Mouse (Mus musculus) C2C12 (cell line): Measurements from ENCODE around the gene Plekhg5. TPM values are rescaled to one million over a fixed set of nuclear protein-coding genes. Genes with fewer than 3 reads are reported as not detected.
A peak's percentile ranks its signal among the peaks of the same experiment; 100 is the strongest.

Experiments used
- H3K27me3 ChIP-seq: one replicate; pipeline ENCODE4 v1.6.1; 2011; ENCODE audit not compliant: control insufficient read depth, insufficient read depth, insufficient read length
- H3K36me3 ChIP-seq: one replicate; pipeline ENCODE4 v1.6.1; 2011; ENCODE audit not compliant: control insufficient read depth, insufficient read depth
- H3K4me3 ChIP-seq: one replicate; pipeline ENCODE4 v1.5.1; 2011; ENCODE audit warnings: mild to moderate bottlenecking, control low read depth; ENCODE audit not compliant: poor library complexity, insufficient read depth, severe bottlenecking
- H3K79me2 ChIP-seq: one replicate; pipeline ENCODE4 v1.6.1; 2011; ENCODE audit not compliant: control insufficient read depth, insufficient read depth
- H3K79me3 ChIP-seq: one replicate; pipeline ENCODE4 v1.6.1; 2011; ENCODE audit warnings: low read depth, control low read depth
- H3ac ChIP-seq: one replicate; pipeline ENCODE3; 2011; ENCODE audit warnings: low read depth; ENCODE audit not compliant: control insufficient read depth, insufficient read length
- CEBPB ChIP-seq: IDR thresholded peaks from one replicate; pipeline ENCODE4 v1.6.1; 2011; ENCODE audit warnings: low read depth, mild to moderate bottlenecking, control low read depth, moderate library complexity
- CTCF ChIP-seq: IDR thresholded peaks from one replicate; pipeline ENCODE4 v1.5.1; 2011; ENCODE audit not compliant: control insufficient read depth, insufficient read depth, insufficient read length
- FOSL1 ChIP-seq: IDR thresholded peaks from one replicate; pipeline ENCODE4 v1.8.0; 2011; ENCODE audit warnings: mild to moderate bottlenecking, low read length; ENCODE audit not compliant: poor library complexity, insufficient read depth, severe bottlenecking
- MAX ChIP-seq: IDR thresholded peaks from one replicate; pipeline ENCODE4 v1.6.1; 2011; ENCODE audit warnings: mild to moderate bottlenecking, control low read depth
- MYOD1 ChIP-seq: IDR thresholded peaks from one replicate; pipeline ENCODE4 v1.6.1; 2011; ENCODE audit warnings: low read depth; ENCODE audit not compliant: control insufficient read depth, insufficient read length
- MYOG ChIP-seq: IDR thresholded peaks from one replicate; pipeline ENCODE4 v1.6.1; 2011; ENCODE audit not compliant: control insufficient read depth, insufficient read length; ENCODE audit errors: extremely low read depth
- USF1 ChIP-seq: IDR thresholded peaks from one replicate; pipeline ENCODE4 v1.6.1; 2011; ENCODE audit warnings: low read depth, mild to moderate bottlenecking, control low read depth, moderate library complexity
- polyA plus RNA-seq: library from polyadenylated mRNA; unstranded; fragments of >200 nt; fragmentation: generic; extraction: Trizol; gene quantifications from one replicate; pipeline ENCODE4 v1.2.1, GENCODE M21; 2012; ENCODE audit warnings: missing spikeins

The Plekhg5 gene
- polyA plus RNA-seq, 1 experiment = 17.5 TPM

GRCm38 (mm10) chr4:152158585-152159284 lies 86.4 kb downstream of the Plekhg5 start, which contains the start of gene Hes2:
Gene Hes2 (plus strand): TSS chr4:152158867.
- Histone ChIP-seq H3K36me3 (no peaks in the 10 kb centered on the region), H3ac (no peak within 1 kb of the TSS), H3K4me3 (no peak within 1 kb of the TSS), H3K79me3 (no peaks in the 10 kb centered on the region), H3K27me3 (peaks cover 49% of the 10 kb centered on the region), H3K79me2 (no peaks in the 10 kb centered on the region)
- TF ChIP-seq FOSL1 (no peak), MYOD1 (no peak), USF1 (peak; percentile 38)

GRCm38 (mm10) chr4:152159285-152159678 lies 87.0 kb downstream of the Plekhg5 start:
- Histone ChIP-seq H3K27me3 (peaks cover 49% of the 10 kb centered on the region), H3K4me3 (no peak overlapping the region), H3K79me3 (no peaks in the 10 kb centered on the region), H3ac (no peak overlapping the region), H3K79me2 (no peaks in the 10 kb centered on the region), H3K36me3 (no peaks in the 10 kb centered on the region)
- TF ChIP-seq FOSL1 (no peak), MYOG (no peak), CTCF (no peak), MYOD1 (no peak), CEBPB (no peak), MAX (no peak), USF1 (no peak)

DNA sequence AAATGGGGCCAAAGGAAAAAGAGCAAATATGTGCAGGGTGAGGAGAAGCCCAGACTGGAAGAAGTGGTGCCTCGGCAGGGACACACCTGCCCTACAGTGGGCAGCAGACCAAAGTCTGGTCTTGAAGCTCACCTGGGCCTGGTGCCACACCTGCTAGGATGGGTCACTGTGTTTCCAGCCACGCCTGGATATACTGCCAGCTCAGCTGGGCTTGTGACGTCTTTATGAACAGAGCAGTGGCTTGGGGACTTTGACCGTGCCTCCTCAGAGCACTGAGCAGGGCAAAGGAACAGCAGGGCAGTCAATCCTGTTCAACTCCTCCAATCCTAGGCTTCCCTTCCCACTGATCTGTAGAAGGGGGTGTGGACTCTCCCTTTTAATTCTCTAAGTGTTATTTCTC lies 88.5 kb downstream of the Plekhg5 start:
- Histone ChIP-seq H3K36me3 (no peaks in the 10 kb centered on the region), H3K79me2 (no peaks in the 10 kb centered on the region), H3K27me3 (peaks cover 49% of the 10 kb centered on the region), H3K4me3 (no peak overlapping the region), H3K79me3 (no peaks in the 10 kb centered on the region), H3ac (no peak overlapping the region)
- TF ChIP-seq CTCF (no peak), MYOG (no peak), FOSL1 (no peak), MAX (no peak), USF1 (no peak), MYOD1 (no peak), CEBPB (no peak)

DNA sequence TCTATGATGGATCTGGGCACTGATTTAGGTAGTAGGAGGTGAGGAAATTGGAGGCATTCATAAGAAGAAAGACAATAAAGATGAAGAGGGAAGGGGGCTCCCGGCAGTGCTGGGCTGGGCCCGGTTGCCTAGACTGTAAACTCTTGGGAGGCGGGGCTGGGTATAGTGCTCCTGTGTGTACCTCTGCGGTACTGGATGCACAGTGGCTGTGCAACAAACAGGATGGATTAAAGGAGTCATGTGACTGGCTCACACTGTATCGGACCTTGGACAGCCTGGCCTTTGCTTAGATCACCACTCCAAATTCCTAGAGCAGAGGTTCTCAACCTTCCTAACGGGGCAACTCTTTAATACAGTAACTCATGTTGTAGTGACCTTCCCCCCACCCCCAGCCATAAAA lies 89.3 kb downstream of the Plekhg5 start:
- H3K4me3 ChIP-seq = no peak overlapping the region
- no peaks in the 10 kb centered on the region for H3K36me3 ChIP-seq
- peaks cover 49% of the 10 kb centered on the region for H3K27me3 ChIP-seq
- TF ChIP-seq MAX (no peak), USF1 (no peak), CEBPB (no peak), MYOD1 (no peak), MYOG (no peak), CTCF (no peak), FOSL1 (no peak)
- H3K79me2 ChIP-seq = no peaks in the 10 kb centered on the region
- no peaks in the 10 kb centered on the region for H3K79me3 ChIP-seq
- H3ac ChIP-seq = no peak overlapping the region

- Histone ChIP-seq H3K27me3 (peaks cover 41% of the 10 kb centered on the region), H3K36me3 (no peaks in the 10 kb centered on the region), H3K79me3 (no peaks in the 10 kb centered on the region), H3ac (no peak overlapping the region), H3K79me2 (no peaks in the 10 kb centered on the region), H3K4me3 (no peak overlapping the region)
- no peak for TF ChIP-seq CEBPB
- TF ChIP-seq MYOG = no peak
- TF ChIP-seq USF1 = no peak
- no peak for TF ChIP-seq CTCF
- TF ChIP-seq MYOD1 = no peak
- TF ChIP-seq FOSL1 = no peak
- TF ChIP-seq MAX = no peak
Observed at GRCm38 (mm10) chr4:152162748-152163147, 90.5 kb downstream of the Plekhg5 start.

Other genes starting within 250 kb of the Plekhg5 start
- 21.7 TPM for gene Camta1, start 210.6 kb upstream of the Plekhg5 start, polyA plus RNA-seq
- 61.5 TPM for gene Dnajc11, start 138.8 kb upstream of the Plekhg5 start, polyA plus RNA-seq
- 32.8 TPM for gene Thap3, start 83.5 kb upstream of the Plekhg5 start, polyA plus RNA-seq
- 18.8 TPM for gene Phf13, start 76.2 kb upstream of the Plekhg5 start, polyA plus RNA-seq
- gene Klhl21, start 63.7 kb upstream of the Plekhg5 start, polyA plus RNA-seq = 36.2 TPM
- 8.6 TPM for gene Zbtb48, start 44.8 kb upstream of the Plekhg5 start, polyA plus RNA-seq
- 0.27 TPM for gene Tas1r1, start 33.9 kb upstream of the Plekhg5 start, polyA plus RNA-seq
- gene Nol9, start 33.2 kb upstream of the Plekhg5 start, polyA plus RNA-seq = 39.7 TPM
- 0.95 TPM for gene Tnfrsf25, start 43.4 kb downstream of the Plekhg5 start, polyA plus RNA-seq
- gene Espn, start 79.9 kb downstream of the Plekhg5 start, polyA plus RNA-seq = 0.97 TPM
- not detected for gene Hes2, start 86.4 kb downstream of the Plekhg5 start, polyA plus RNA-seq
- 344 TPM for gene Acot7, start 105.6 kb downstream of the Plekhg5 start, polyA plus RNA-seq
- gene Gpr153, start 201.7 kb downstream of the Plekhg5 start, polyA plus RNA-seq = 5.4 TPM
- not detected for gene Hes3, start 219.2 kb downstream of the Plekhg5 start, polyA plus RNA-seq
- 34.1 TPM for gene Icmt, start 224.7 kb downstream of the Plekhg5 start, polyA plus RNA-seq
- 0.23 TPM for gene Rnf207, start 246.5 kb downstream of the Plekhg5 start, polyA plus RNA-seq